Mouse (Mus musculus): ENCODE data around the gene Nbeal1. TPM values are rescaled to one million over a fixed set of nuclear protein-coding genes. Genes with fewer than 3 reads are reported as not detected.

The Nbeal1 gene
- polyA plus RNA-seq, 1 experiment from 2014 or later: 13.8 TPM

DNA sequence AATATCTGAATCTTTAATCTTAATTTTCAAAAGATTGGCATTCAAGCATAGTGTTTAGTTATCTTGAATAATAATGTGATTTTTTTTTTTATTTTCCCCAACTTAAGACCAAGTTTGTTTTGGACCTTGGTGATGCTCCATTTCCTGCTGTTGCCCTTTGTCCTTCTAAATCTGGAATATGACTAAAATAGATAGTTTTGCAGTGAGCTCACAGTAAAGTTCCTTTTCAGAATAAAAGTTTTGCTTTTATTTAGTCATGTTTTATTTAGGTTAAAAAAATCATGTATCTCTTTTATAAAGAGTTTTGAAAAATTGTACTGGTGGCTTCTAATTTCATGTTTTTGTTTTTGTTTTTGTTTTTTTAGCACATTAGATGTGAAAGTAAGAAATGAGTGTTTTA, 8.1 kb downstream of the Nbeal1 start:
- no peak overlapping the region for H3K27ac ChIP-seq
- H3K4me1 ChIP-seq: no peaks in the 10 kb centered on the region
- no peak overlapping the region for H3K4me2 ChIP-seq (replicated peaks)
- H3K9ac ChIP-seq: no peak overlapping the region
- no peaks in the 10 kb centered on the region for H3K27me3 ChIP-seq
- H3K9me3 ChIP-seq (replicated peaks): no peaks in the 10 kb centered on the region
- H3K4me3 ChIP-seq: no peak overlapping the region
- no peaks in the 10 kb centered on the region for H3K36me3 ChIP-seq
- ATAC-seq (ENCODE audit: low FRiP score): no peak

- ATAC-seq (ENCODE audit: low FRiP score): no peak
- H3K27me3 ChIP-seq: no peaks in the 10 kb centered on the region
These were observed 16.4 kb downstream of the Nbeal1 start for GRCm38 (mm10) chr1:60196813-60197212.

DNA sequence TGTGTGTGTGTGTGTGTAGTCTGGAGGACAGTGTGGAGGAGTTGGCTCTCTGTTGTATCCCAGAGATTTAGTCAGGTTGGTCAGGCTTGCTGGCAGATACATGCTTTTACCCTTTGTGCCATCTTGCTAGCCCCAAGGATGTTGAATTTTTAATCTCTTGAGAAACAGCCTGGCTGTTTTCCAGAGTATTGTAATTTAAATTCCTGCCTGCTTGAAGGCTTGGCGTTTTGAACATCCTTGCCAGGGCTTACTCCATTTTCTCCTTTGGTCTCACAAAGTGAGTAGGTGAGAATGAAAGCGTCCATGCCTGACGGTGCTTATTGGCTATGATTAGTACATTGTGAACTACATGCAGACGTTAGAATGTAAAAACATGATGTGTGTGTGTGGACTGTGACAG, 18.6 kb downstream of the Nbeal1 start:
- ATAC-seq (ENCODE audit: low FRiP score): no peak
- no peak overlapping the region for H3K9ac ChIP-seq

More at GRCm38 (mm10) chr1:60196813-60197212, 16.4 kb downstream of the Nbeal1 start:
- Histone ChIP-seq H3K4me1 (no peaks in the 10 kb centered on the region), H3K9me3 (replicated peaks) (no peaks in the 10 kb centered on the region), H3K4me3 (no peak overlapping the region), H3K9ac (no peak overlapping the region), H3K4me2 (replicated peaks) (no peak overlapping the region), H3K27ac (no peak overlapping the region), H3K36me3 (peaks cover 14% of the 10 kb centered on the region)
- 66% methylated on average over 3 of the region's 3 CpGs for WGBS

GRCm38 (mm10) chr1:60236261-60236660, 55.9 kb downstream of the Nbeal1 start:
- 95% methylated on average over 4 of the region's 4 CpGs for WGBS

More for the DNA sequence above, 18.6 kb downstream of the Nbeal1 start:
- 82% methylated on average over 4 of the region's 4 CpGs for WGBS
- H3K27ac ChIP-seq: no peak overlapping the region
- H3K4me2 ChIP-seq (replicated peaks): no peak overlapping the region
- no peaks in the 10 kb centered on the region for H3K27me3 ChIP-seq
- no peaks in the 10 kb centered on the region for H3K9me3 ChIP-seq (replicated peaks)
- no peaks in the 10 kb centered on the region for H3K4me1 ChIP-seq
- peaks cover 32% of the 10 kb centered on the region for H3K36me3 ChIP-seq
- H3K4me3 ChIP-seq: no peak overlapping the region

DNA sequence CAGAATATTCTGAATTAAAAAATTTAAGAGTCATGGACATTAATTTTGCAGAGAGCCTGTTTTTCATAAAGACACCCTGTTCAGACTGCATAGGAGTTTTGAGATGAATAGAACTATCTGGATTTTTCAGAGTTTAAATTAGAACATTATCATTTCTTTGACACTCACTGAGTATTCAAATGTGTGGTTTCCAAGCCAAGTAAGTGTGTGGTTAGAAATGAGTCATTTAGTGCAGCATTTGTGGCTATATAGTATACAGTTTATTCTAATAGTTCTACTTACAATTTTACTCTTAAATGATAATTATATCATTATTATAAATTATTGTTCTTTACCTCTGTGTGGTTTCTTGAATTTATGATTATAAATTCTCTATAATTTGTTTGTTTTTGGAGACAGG, 60.0 kb downstream of the Nbeal1 start:
- no peak for ATAC-seq (ENCODE audit: low FRiP score)
- Histone ChIP-seq H3K9me3 (replicated peaks) (no peaks in the 10 kb centered on the region), H3K9ac (no peak overlapping the region)

More at GRCm38 (mm10) chr1:60236261-60236660, 55.9 kb downstream of the Nbeal1 start:
- ATAC-seq (ENCODE audit: low FRiP score): no peak
- Histone ChIP-seq H3K27me3 (no peaks in the 10 kb centered on the region), H3K4me1 (no peaks in the 10 kb centered on the region), H3K9me3 (replicated peaks) (no peaks in the 10 kb centered on the region), H3K36me3 (peaks cover 18% of the 10 kb centered on the region), H3K4me3 (no peak overlapping the region), H3K9ac (no peak overlapping the region), H3K4me2 (replicated peaks) (no peak overlapping the region), H3K27ac (no peak overlapping the region)

DNA sequence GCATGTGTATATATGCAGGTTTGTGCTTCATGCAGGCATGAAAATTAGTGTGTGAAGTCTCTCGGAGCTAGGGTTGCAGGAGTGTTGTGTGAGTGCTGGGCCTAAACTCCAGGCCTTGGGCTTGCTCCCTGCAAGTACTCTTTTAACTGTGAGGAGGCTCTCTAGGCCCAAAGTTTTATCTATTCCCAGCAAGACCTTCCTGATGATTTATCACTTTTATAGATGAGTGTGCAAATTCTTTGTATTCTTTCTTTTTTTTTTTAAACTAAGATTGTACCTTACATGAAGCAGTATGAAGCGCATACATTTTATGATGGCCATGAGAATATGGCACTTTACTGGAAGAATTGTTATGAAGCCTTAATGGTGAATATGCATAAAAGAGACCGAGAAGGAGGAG, 87.7 kb downstream of the Nbeal1 start:
- ATAC-seq (ENCODE audit: low FRiP score): no peak
- Histone ChIP-seq H3K36me3 (peaks cover 25% of the 10 kb centered on the region), H3K9me3 (replicated peaks) (no peaks in the 10 kb centered on the region), H3K9ac (no peak overlapping the region), H3K4me2 (replicated peaks) (no peak overlapping the region), H3K27me3 (no peaks in the 10 kb centered on the region), H3K4me1 (no peaks in the 10 kb centered on the region), H3K4me3 (no peak overlapping the region), H3K27ac (no peak overlapping the region)
- 90% methylated on average over 3 of the region's 3 CpGs for WGBS

More for the DNA sequence above, 60.0 kb downstream of the Nbeal1 start:
- Histone ChIP-seq H3K4me3 (no peak overlapping the region), H3K36me3 (peaks cover 18% of the 10 kb centered on the region), H3K27ac (no peak overlapping the region), H3K4me2 (replicated peaks) (no peak overlapping the region), H3K27me3 (no peaks in the 10 kb centered on the region), H3K4me1 (no peaks in the 10 kb centered on the region)

DNA sequence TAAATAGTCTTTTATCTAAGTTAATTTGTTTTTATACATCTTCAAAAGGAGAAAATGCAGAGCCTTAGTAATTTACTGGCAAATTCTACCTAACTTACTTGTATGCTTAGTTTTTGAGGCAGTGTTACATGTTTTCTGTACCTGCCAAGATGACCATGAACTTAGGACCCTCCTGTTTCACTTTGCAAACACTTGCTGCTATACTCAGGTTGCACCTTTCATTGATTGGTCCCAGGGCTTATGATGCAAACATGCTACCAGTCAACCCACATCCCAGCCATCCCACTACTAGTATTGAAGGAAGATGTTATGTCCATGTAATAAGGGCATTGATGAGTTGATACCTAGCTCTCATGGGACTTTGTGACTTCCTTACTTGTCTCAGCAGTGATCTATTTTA, 88.9 kb downstream of the Nbeal1 start:
- Histone ChIP-seq H3K4me2 (replicated peaks) (no peak overlapping the region), H3K9ac (no peak overlapping the region), H3K27ac (no peak overlapping the region), H3K9me3 (replicated peaks) (no peaks in the 10 kb centered on the region), H3K27me3 (no peaks in the 10 kb centered on the region), H3K4me1 (no peaks in the 10 kb centered on the region), H3K36me3 (peaks cover 23% of the 10 kb centered on the region), H3K4me3 (no peak overlapping the region)
- no peak for ATAC-seq (ENCODE audit: low FRiP score)

DNA sequence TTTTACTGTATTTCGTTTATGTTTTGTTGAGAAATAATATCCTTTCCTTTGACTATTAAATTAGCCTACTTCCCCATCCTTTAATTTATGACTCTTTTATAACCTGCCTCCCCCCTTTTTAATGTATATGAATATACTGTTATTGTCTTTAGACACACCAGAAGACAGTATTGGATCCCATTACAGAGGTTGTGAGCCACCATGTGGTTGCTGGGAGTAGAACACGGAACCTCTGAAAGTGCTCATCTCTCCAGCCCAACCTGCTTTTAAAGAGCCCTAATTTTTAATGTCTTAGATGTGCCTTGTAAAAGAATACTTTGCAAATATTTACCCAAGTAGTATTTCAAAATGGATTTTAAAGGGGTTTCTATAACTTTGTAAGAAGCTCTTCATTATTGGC, 92.1 kb downstream of the Nbeal1 start:
- ATAC-seq (ENCODE audit: low FRiP score): no peak
- Histone ChIP-seq H3K4me1 (no peaks in the 10 kb centered on the region), H3K36me3 (peaks cover 17% of the 10 kb centered on the region), H3K4me2 (replicated peaks) (no peak overlapping the region), H3K4me3 (no peak overlapping the region), H3K27ac (no peak overlapping the region), H3K27me3 (no peaks in the 10 kb centered on the region), H3K9me3 (replicated peaks) (no peaks in the 10 kb centered on the region), H3K9ac (no peak overlapping the region)
- WGBS: 70% methylated on average over 2 of the region's 2 CpGs

GRCm38 (mm10) chr1:60293921-60294320, 113.5 kb downstream of the Nbeal1 start:
- Histone ChIP-seq H3K27ac (no peak overlapping the region), H3K9me3 (replicated peaks) (no peaks in the 10 kb centered on the region), H3K4me2 (replicated peaks) (no peak overlapping the region), H3K9ac (no peak overlapping the region), H3K4me1 (no peaks in the 10 kb centered on the region), H3K36me3 (peaks cover 27% of the 10 kb centered on the region), H3K4me3 (no peak overlapping the region), H3K27me3 (no peaks in the 10 kb centered on the region)
- ATAC-seq (ENCODE audit: low FRiP score): no peak
- WGBS: 82% methylated on average over 1 of the region's 1 CpGs

- no peaks in the 10 kb centered on the region for H3K27me3 ChIP-seq
- ATAC-seq (ENCODE audit: low FRiP score): peak; percentile 98
- peaks cover 7% of the 10 kb centered on the region; the same call in 1 of the 2 replicates for H3K36me3 ChIP-seq
These were observed 162.6 kb downstream of the Nbeal1 start, which contains the start of gene Cyp20a1 for GRCm38 (mm10) chr1:60342808-60343629. Gene Cyp20a1 (plus strand): TSS chr1:60343323.

DNA sequence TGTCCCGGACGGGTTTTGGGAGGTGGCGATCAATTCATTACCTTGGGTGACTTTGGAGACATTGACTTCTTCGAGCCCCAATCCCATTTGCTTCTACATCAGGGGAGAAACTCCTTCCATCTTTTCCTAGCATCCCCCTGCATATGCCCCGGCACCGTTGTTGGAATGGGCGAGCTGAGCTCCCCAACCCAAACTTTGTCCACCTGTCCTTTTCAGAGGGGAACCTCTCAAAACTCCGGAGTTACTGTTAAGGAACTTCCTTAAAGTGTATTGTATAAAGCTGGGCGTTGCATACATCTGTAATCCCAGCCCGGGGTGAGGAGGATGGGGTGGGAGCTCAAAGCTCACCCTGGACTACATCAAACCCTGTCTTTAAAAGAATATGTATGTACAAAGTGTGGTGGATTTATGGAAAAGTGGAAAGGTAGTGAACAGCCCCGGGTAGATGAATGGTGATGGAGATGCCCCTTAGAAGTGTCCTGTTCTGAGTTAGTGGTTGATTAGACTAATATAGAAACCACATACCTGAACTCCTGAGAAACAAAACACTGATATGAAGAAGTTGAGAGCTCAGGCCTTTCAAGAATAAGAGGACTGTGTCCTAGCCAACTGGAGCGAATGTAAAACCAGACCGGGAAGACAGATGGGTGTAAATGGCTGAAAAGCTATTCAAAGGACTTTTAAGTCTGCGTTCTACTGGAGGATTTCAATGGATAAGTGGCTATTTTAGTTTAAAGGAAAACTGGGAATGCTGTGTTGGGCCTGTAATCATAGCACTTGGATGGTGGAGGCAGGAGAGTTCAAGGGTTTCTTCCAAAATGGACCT, 163.4 kb downstream of the Nbeal1 start:
- no peaks in the 10 kb centered on the region for H3K27me3 ChIP-seq
- peak overlapping the region; percentile 67 for H3K9ac ChIP-seq
- no peaks in the 10 kb centered on the region for H3K9me3 ChIP-seq (replicated peaks)
- peak overlapping the region; percentile 65 for H3K4me2 ChIP-seq (replicated peaks)
- peaks cover 11% of the 10 kb centered on the region for H3K4me1 ChIP-seq
- peak overlapping the region; percentile 90 for H3K27ac ChIP-seq
- peaks cover 3% of the 10 kb centered on the region; the same call in 1 of the 2 replicates for H3K36me3 ChIP-seq
- peak overlapping the region; percentile 48 for H3K4me3 ChIP-seq
- 10% methylated on average over 14 of the region's 14 CpGs for WGBS
- peak; percentile 21 for ATAC-seq (ENCODE audit: low FRiP score)

More at GRCm38 (mm10) chr1:60342808-60343629, 162.6 kb downstream of the Nbeal1 start, which contains the start of gene Cyp20a1:
- 2% methylated on average over 60 of the region's 60 CpGs for WGBS
- Histone ChIP-seq H3K27ac (peak within 1 kb of the TSS; percentile 90), H3K4me2 (replicated peaks) (peak within 1 kb of the TSS; percentile 65), H3K9me3 (replicated peaks) (no peaks in the 10 kb centered on the region), H3K9ac (peak within 1 kb of the TSS; percentile 67), H3K4me1 (peaks cover 11% of the 10 kb centered on the region), H3K4me3 (peak within 1 kb of the TSS; percentile 48)

- no peaks in the 10 kb centered on the region for H3K36me3 ChIP-seq
- peaks cover 5% of the 10 kb centered on the region; the same call in 1 of the 2 replicates for H3K9me3 ChIP-seq (replicated peaks)
- peaks cover 11% of the 10 kb centered on the region for H3K4me1 ChIP-seq
- no peak overlapping the region for H3K4me3 ChIP-seq
- H3K27ac ChIP-seq: no peak overlapping the region
- ATAC-seq (ENCODE audit: low FRiP score): no peak
- WGBS: 93% methylated on average over 6 of the region's 6 CpGs
- H3K9ac ChIP-seq: no peak overlapping the region
- H3K27me3 ChIP-seq: no peaks in the 10 kb centered on the region
- H3K4me2 ChIP-seq (replicated peaks): no peak overlapping the region
These were observed 164.3 kb downstream of the Nbeal1 start for GRCm38 (mm10) chr1:60344670-60345069.

All from hindbrain, embryonic 12.5 days (tissue).